Mouse (Mus musculus): Measurements from ENCODE around the gene Gm28374.
"Not testable (repeated sequence)": the region's sequence is repeated elsewhere in the genome, so short reads cannot be mapped to it uniquely, and the experiment has no call there.

Gm28374 gene

GRCm38 (mm10) chr19:6057313-6058096 is 24.6 kb downstream of the Gm28374 start, which contains the start of the genes Mrpl49 and Fau:
Gene Mrpl49 (minus strand): TSS chr19:6057785.
Gene Fau (plus strand): TSS chr19:6057844.
- DNase-seq (ENCODE audit: low read depth, low spot score), result peak; percentile 95

GRCm38 (mm10) chr19:6056696-6057095 is 25.4 kb downstream of the Gm28374 start:
- no peak for DNase-seq (ENCODE audit: low read depth, low spot score)

GRCm38 (mm10) chr19:6054296-6054695 is 27.8 kb downstream of the Gm28374 start:
- no peak for DNase-seq (ENCODE audit: low read depth, low spot score)

GRCm38 (mm10) chr19:6052516-6052915 is 29.5 kb downstream of the Gm28374 start:
- DNase-seq (ENCODE audit: low read depth, low spot score), result no peak

- DNase-seq (ENCODE audit: low read depth, low spot score), result no peak
Observed at GRCm38 (mm10) chr19:6048681-6049410, 33.2 kb downstream of the Gm28374 start.

GRCm38 (mm10) chr19:6047899-6048166 is 34.2 kb downstream of the Gm28374 start:
- DNase-seq (ENCODE audit: low read depth, low spot score), result no peak

GRCm38 (mm10) chr19:6047154-6047898 is 34.7 kb downstream of the Gm28374 start:
- DNase-seq (ENCODE audit: low read depth, low spot score), result no peak

- DNase-seq (ENCODE audit: low read depth, low spot score), result peak; percentile 93
Observed at GRCm38 (mm10) chr19:6046294-6047153, 35.5 kb downstream of the Gm28374 start, which contains the start of gene Syvn1. Gene Syvn1 (plus strand): TSS chr19:6046576.

GRCm38 (mm10) chr19:6045366-6046293 is 36.4 kb downstream of the Gm28374 start:
- DNase-seq (ENCODE audit: low read depth, low spot score), result no peak

- DNase-seq (ENCODE audit: low read depth, low spot score), result not testable (repeated sequence)
Observed at GRCm38 (mm10) chr19:6044102-6044501, 38.0 kb downstream of the Gm28374 start.

GRCm38 (mm10) chr19:6042293-6042692 is 39.8 kb downstream of the Gm28374 start:
- no peak for DNase-seq (ENCODE audit: low read depth, low spot score)

GRCm38 (mm10) chr19:6040002-6040401 is 42.1 kb downstream of the Gm28374 start:
- no peak for DNase-seq (ENCODE audit: low read depth, low spot score)

- DNase-seq (ENCODE audit: low read depth, low spot score), result no peak
Observed at GRCm38 (mm10) chr19:6038326-6038725, 43.7 kb downstream of the Gm28374 start.

GRCm38 (mm10) chr19:6037695-6038094 is 44.4 kb downstream of the Gm28374 start:
- no peak for DNase-seq (ENCODE audit: low read depth, low spot score)

GRCm38 (mm10) chr19:6035966-6036585 is 46.0 kb downstream of the Gm28374 start:
- DNase-seq (ENCODE audit: low read depth, low spot score), result no peak

- no peak for DNase-seq (ENCODE audit: low read depth, low spot score)
Observed at GRCm38 (mm10) chr19:6030520-6031280, 51.4 kb downstream of the Gm28374 start.

GRCm38 (mm10) chr19:6029426-6029825 is 52.6 kb downstream of the Gm28374 start:
- no peak for DNase-seq (ENCODE audit: low read depth, low spot score)

- no peak for DNase-seq (ENCODE audit: low read depth, low spot score)
Observed at GRCm38 (mm10) chr19:6028991-6029390, 53.1 kb downstream of the Gm28374 start.

Data from brain, embryonic 18.5 days (tissue).